Mouse (Mus musculus) testis, adult 2 months (tissue): Measurements from ENCODE around the gene Dcp1b. TPM values are rescaled to one million over a fixed set of nuclear protein-coding genes. Genes with fewer than 3 reads are reported as not detected.

Experiments
- H3K27ac ChIP-seq: fragments of 200-500 bp; 2 replicates; pipeline ENCODE4 v1.5.1; 2012; ENCODE audit warnings: low read depth, low read length; ENCODE audit not compliant: control insufficient read depth, insufficient read depth
- H3K27me3 ChIP-seq: fragments of 200-500 bp; 2 replicates; pipeline ENCODE4 v1.6.1; 2012; ENCODE audit warnings: mild to moderate bottlenecking, low read length, moderate library complexity; ENCODE audit not compliant: control insufficient read depth, insufficient read depth
- H3K36me3 ChIP-seq: fragments of 200-500 bp; 2 replicates; pipeline ENCODE4 v1.6.1; 2012; ENCODE audit warnings: mild to moderate bottlenecking, low read length; ENCODE audit not compliant: control insufficient read depth, insufficient read depth
- H3K4me1 ChIP-seq: fragments of 200-500 bp; 2 replicates; pipeline ENCODE4 v1.6.1; 2012; ENCODE audit warnings: low read length; ENCODE audit not compliant: control insufficient read depth, insufficient read depth
- H3K4me3 ChIP-seq: fragments of 200-500 bp; 2 replicates; pipeline ENCODE4 v1.5.1; 2012; ENCODE audit warnings: low read depth, mild to moderate bottlenecking, low read length, moderate library complexity, mixed read lengths; ENCODE audit not compliant: control insufficient read depth
- CTCF ChIP-seq: fragments of 200-500 bp; IDR thresholded peaks from 2 replicates; pipeline ENCODE4 v1.5.1; 2012; ENCODE audit warnings: low read depth, mild to moderate bottlenecking, inconsistent platforms, low read length, moderate library complexity; ENCODE audit not compliant: control insufficient read depth, insufficient read depth, insufficient replicate concordance
- POLR2A ChIP-seq: fragments of 200-500 bp; IDR thresholded peaks from 2 replicates; pipeline ENCODE4 v1.6.1; 2012; ENCODE audit warnings: low read depth, mild to moderate bottlenecking, inconsistent platforms, low read length, moderate library complexity; ENCODE audit not compliant: control insufficient read depth
- polyA plus RNA-seq: library from polyadenylated mRNA; depleted of rRNA; stranded (reverse); fragments of >200 nt; gene quantifications from 2 replicates; pipeline ENCODE4 v1.2.3, GENCODE M21; 2012; rRNA removed

Dcp1b gene
- 107 and 111 TPM in 2 replicates for polyA plus RNA-seq

- no peak for TF ChIP-seq CTCF
- TF ChIP-seq POLR2A = peak; percentile 89
- peaks cover 6% of the 10 kb centered on the region for H3K4me1 ChIP-seq
- no peaks in the 10 kb centered on the region for H3K27me3 ChIP-seq
- H3K36me3 ChIP-seq = no peaks in the 10 kb centered on the region
- H3K4me3 ChIP-seq = peak within 1 kb of the TSS; percentile 97
- H3K27ac ChIP-seq = peak within 1 kb of the TSS; percentile 93
Measured at GRCm38 (mm10) chr6:119175078-119175853, at the start of gene Dcp1b. TSS of gene Dcp1b (plus strand) at chr6:119175253.

GRCm38 (mm10) chr6:119126991-119127390 is 48.1 kb upstream of the Dcp1b start:
- Histone ChIP-seq H3K36me3 (no peaks in the 10 kb centered on the region), H3K4me3 (no peak overlapping the region), H3K27me3 (no peaks in the 10 kb centered on the region), H3K27ac (no peak overlapping the region), H3K4me1 (no peaks in the 10 kb centered on the region)
- no peak for TF ChIP-seq POLR2A
- TF ChIP-seq CTCF = no peak

- no peak overlapping the region for H3K27ac ChIP-seq
- no peaks in the 10 kb centered on the region for H3K36me3 ChIP-seq
- no peak for TF ChIP-seq CTCF
- TF ChIP-seq POLR2A = no peak
- H3K4me1 ChIP-seq = no peaks in the 10 kb centered on the region
- no peaks in the 10 kb centered on the region for H3K27me3 ChIP-seq
- no peak overlapping the region for H3K4me3 ChIP-seq
Measured at GRCm38 (mm10) chr6:119128076-119128475, 47.0 kb upstream of the Dcp1b start.

GRCm38 (mm10) chr6:119128521-119128920 is 46.5 kb upstream of the Dcp1b start:
- no peaks in the 10 kb centered on the region for H3K4me1 ChIP-seq
- H3K27ac ChIP-seq = no peak overlapping the region
- H3K36me3 ChIP-seq = no peaks in the 10 kb centered on the region
- no peak overlapping the region for H3K4me3 ChIP-seq
- H3K27me3 ChIP-seq = no peaks in the 10 kb centered on the region
- TF ChIP-seq POLR2A (no peak), CTCF (no peak)

- H3K36me3 ChIP-seq = no peaks in the 10 kb centered on the region
- no peak overlapping the region for H3K4me3 ChIP-seq
- TF ChIP-seq POLR2A = no peak
- peak; percentile 46; the same call in 1 of the 2 replicates for TF ChIP-seq CTCF
- no peak overlapping the region for H3K27ac ChIP-seq
- no peaks in the 10 kb centered on the region for H3K4me1 ChIP-seq
- H3K27me3 ChIP-seq = no peaks in the 10 kb centered on the region
Measured at GRCm38 (mm10) chr6:119129664-119130063, 45.4 kb upstream of the Dcp1b start.

GRCm38 (mm10) chr6:119132111-119132735 is 42.8 kb upstream of the Dcp1b start:
- Histone ChIP-seq H3K27ac (no peak overlapping the region), H3K4me3 (no peak overlapping the region), H3K27me3 (no peaks in the 10 kb centered on the region), H3K36me3 (no peaks in the 10 kb centered on the region), H3K4me1 (no peaks in the 10 kb centered on the region)
- TF ChIP-seq CTCF (no peak), POLR2A (no peak)

GRCm38 (mm10) chr6:119132863-119133262 is 42.2 kb upstream of the Dcp1b start:
- H3K27me3 ChIP-seq = no peaks in the 10 kb centered on the region
- H3K4me3 ChIP-seq = no peak overlapping the region
- TF ChIP-seq CTCF (no peak), POLR2A (no peak)
- H3K36me3 ChIP-seq = no peaks in the 10 kb centered on the region
- H3K4me1 ChIP-seq = no peaks in the 10 kb centered on the region
- H3K27ac ChIP-seq = no peak overlapping the region
